In genomic region chr5:148069909-148070308, GRCm38 (mm10) we compare ENCODE assay signal across 12 mouse cellular contexts.
A peak's percentile ranks its signal among the peaks of the same experiment; 100 is the strongest.
DNase-seq lines count a peak whose midpoint lies in the region; ATAC-seq and TF ChIP-seq lines count a peak whose summit lies in the region.
"Had no signal": no experiment of that assay in that cellular context is flagged by ENCODE, and none has a peak within 500 bp of the region (broad histone marks: within the 10 kb centered on the region; RNA-seq: fewer than 3 reads in every experiment).

No protein-coding gene starts in this region.

- no peaks in the 10 kb centered on the region for H3K9me3 ChIP-seq in kidney, embryonic 14.5 days (ENCODE audit: control insufficient read depth, low read length)
- H3K9me3 ChIP-seq in limb, embryonic 10.5 days (replicated peaks): no peaks in the 10 kb centered on the region

- no peak for DNase-seq in kidney, adult 2 months
- DNase-seq in 416B (ENCODE audit: low read depth): peak; percentile 52
- DNase-seq in adrenal gland, adult 2 months: peak; percentile 3
- peak; percentile 58 for DNase-seq in limb, embryonic 10.5 days (ENCODE audit: low spot score)
- DNase-seq in cerebellum, adult 11 months: no peak
- no peak for DNase-seq in frontal cortex, postnatal 10 days (ENCODE audit: low spot score in 2 of 2)
- no peak for DNase-seq in thymus, adult 18-20 months
- DNase-seq: cerebellum, postnatal 14 days; right cerebral cortex, postnatal 14 days had no signal

- WGBS in kidney, embryonic 14.5 days: 16% methylated on average over 4 of the region's 4 CpGs
- WGBS in kidney, adult 2 months: 13% methylated on average over 4 of the region's 4 CpGs
- 12% methylated on average over 4 of the region's 4 CpGs for WGBS in limb, embryonic 10.5 days

- no peaks in the 10 kb centered on the region for H3K36me3 ChIP-seq in kidney, embryonic 14.5 days (ENCODE audit: control insufficient read depth, insufficient read depth, low read length)
- no peaks in the 10 kb centered on the region for H3K36me3 ChIP-seq in kidney, adult 2 months (ENCODE audit: control insufficient read depth, insufficient read depth, low read length)
- no peaks in the 10 kb centered on the region for H3K36me3 ChIP-seq in limb, embryonic 10.5 days

- TF ChIP-seq POLR2A in kidney, adult 2 months (IDR thresholded peaks at IDR 0.05; ENCODE audit: low read depth, low read length): no peak

- no peak overlapping the region for H3K9ac ChIP-seq in kidney, embryonic 14.5 days (ENCODE audit: low read depth, low read length)

- no peak for TF ChIP-seq CTCF in kidney, adult 2 months (conservative IDR thresholded peaks at IDR 0.05; ENCODE audit: insufficient read depth, insufficient read length, low read depth, low read length)

- no peak overlapping the region for H3K27ac ChIP-seq in kidney, embryonic 14.5 days (ENCODE audit: low read depth, low read length)
- H3K27ac ChIP-seq in kidney, adult 2 months (ENCODE audit: insufficient read depth, low read depth, low read length): no peak overlapping the region
- H3K27ac ChIP-seq in limb, embryonic 10.5 days: no peak overlapping the region
- H3K27ac ChIP-seq: layer of hippocampus, adult 2 months had no signal

- ATAC-seq in kidney, embryonic 14.5 days (ENCODE audit: low FRiP score, low TSS enrichment): 0 out of 2 replicates have a peak, but pooled peaks have one; percentile 43

- H3K4me2 ChIP-seq in kidney, embryonic 14.5 days (replicated peaks; ENCODE audit: low read depth, low read length): no peak overlapping the region

- H3K4me3 ChIP-seq in kidney, embryonic 14.5 days (ENCODE audit: low read length): no peak overlapping the region
- H3K4me3 ChIP-seq in kidney, adult 2 months (ENCODE audit: insufficient read depth, low read depth, low read length): no peak overlapping the region
- H3K4me3 ChIP-seq in limb, embryonic 10.5 days: no peak overlapping the region
- H3K4me3 ChIP-seq: layer of hippocampus, adult 2 months; megakaryocyte, embryonic 14.5 days had no signal

- no peaks in the 10 kb centered on the region for H3K4me1 ChIP-seq in kidney, embryonic 14.5 days (ENCODE audit: control insufficient read depth, insufficient read depth, low read length)
- H3K4me1 ChIP-seq in kidney, adult 2 months (ENCODE audit: control insufficient read depth, insufficient read depth, low read length): no peaks in the 10 kb centered on the region
- no peaks in the 10 kb centered on the region for H3K4me1 ChIP-seq in limb, embryonic 10.5 days
- H3K4me1 ChIP-seq: megakaryocyte, embryonic 14.5 days had no signal

- no peaks in the 10 kb centered on the region for H3K27me3 ChIP-seq in kidney, embryonic 14.5 days (ENCODE audit: control insufficient read depth, insufficient read depth, low read length)
- H3K27me3 ChIP-seq in kidney, adult 2 months (replicated peaks; ENCODE audit: control insufficient read depth, insufficient read depth, low read length): no peaks in the 10 kb centered on the region
- no peaks in the 10 kb centered on the region for H3K27me3 ChIP-seq in limb, embryonic 10.5 days (ENCODE audit: low read depth, poor library complexity, severe bottlenecking)
- H3K27me3 ChIP-seq: megakaryocyte, embryonic 14.5 days had no signal

Comparison
In these comparisons a context has a peak if more than half of its experiments do, and no peak if none do; other contexts are left out.
1. DNase-seq: peak in 416B (single experiment), adrenal gland, adult 2 months (single experiment) and limb, embryonic 10.5 days (single experiment); none in kidney, adult 2 months (single experiment), cerebellum, adult 11 months (single experiment), frontal cortex, postnatal 10 days (0 of 2) and thymus, adult 18-20 months (0 of 2).